Mouse (Mus musculus) frontal cortex, adult 2 months (tissue): Measurements from ENCODE around the gene Nudt15. TPM values are rescaled to one million over a fixed set of nuclear protein-coding genes. Genes with fewer than 3 reads are reported as not detected.
"Not testable (repeated sequence)": the region's sequence is repeated elsewhere in the genome, so short reads cannot be mapped to it uniquely, and the experiment has no call there.

ENCODE experiments used
- DNase-seq, 2 experiments: peaks; one replicate each; pipeline ENCODE4 v3.0.0; 2022; ENCODE audit warnings: low spot score in 1 of 2; ENCODE audit errors: extremely low spot score in 1 of 2
- polyA plus RNA-seq: library from polyadenylated mRNA; depleted of rRNA; stranded (reverse); fragments of >200 nt; gene quantifications from 2 replicates; pipeline ENCODE4 v1.2.3, GENCODE M21; 2012; rRNA removed

The Nudt15 gene
- polyA plus RNA-seq, result 3.6 and 3.9 TPM in 2 replicates

GRCm38 (mm10) chr14:73548051-73548450, at the start of gene Nudt15:
Gene Nudt15, minus strand, starts transcription at chr14:73548242.
- DNase-seq, result no peak

GRCm38 (mm10) chr14:73592166-73592565, 44.1 kb upstream of the Nudt15 start:
- DNase-seq, result no peak

- DNase-seq, result no peak
These were observed 40.0 kb upstream of the Nudt15 start for GRCm38 (mm10) chr14:73588080-73588479.

GRCm38 (mm10) chr14:73576336-73576735, 28.3 kb upstream of the Nudt15 start:
- DNase-seq, result no peak

- DNase-seq, result no peak
These were observed 26.0 kb upstream of the Nudt15 start for GRCm38 (mm10) chr14:73574053-73574452.

- no peak for DNase-seq
These were observed 23.1 kb upstream of the Nudt15 start for GRCm38 (mm10) chr14:73571143-73571542.

GRCm38 (mm10) chr14:73569831-73570230, 21.8 kb upstream of the Nudt15 start:
- peak in 1 of 2 experiments; percentile 19 for DNase-seq

- DNase-seq, result no peak
These were observed 5.2 kb upstream of the Nudt15 start for GRCm38 (mm10) chr14:73553122-73553696.

- DNase-seq, result peak; percentile 77 to 96
These were observed 4.5 kb upstream of the Nudt15 start for GRCm38 (mm10) chr14:73552341-73553121.

- no peak for DNase-seq
These were observed 3.1 kb upstream of the Nudt15 start for GRCm38 (mm10) chr14:73551164-73551563.

GRCm38 (mm10) chr14:73550732-73551131, 2.7 kb upstream of the Nudt15 start:
- DNase-seq, result peak in 1 of 2 experiments; percentile 17

GRCm38 (mm10) chr14:73550291-73550690, 2.2 kb upstream of the Nudt15 start:
- no peak for DNase-seq

GRCm38 (mm10) chr14:73547034-73547433, 1.0 kb downstream of the Nudt15 start:
- no peak for DNase-seq

- no peak for DNase-seq
These were observed 4.3 kb downstream of the Nudt15 start for GRCm38 (mm10) chr14:73543781-73544180.

- DNase-seq, result no peak
These were observed 12.4 kb downstream of the Nudt15 start for GRCm38 (mm10) chr14:73535641-73536040.

- DNase-seq, result no peak
These were observed 14.1 kb downstream of the Nudt15 start for GRCm38 (mm10) chr14:73533755-73534465.

- not testable (repeated sequence) for DNase-seq
These were observed 19.4 kb downstream of the Nudt15 start for GRCm38 (mm10) chr14:73528661-73529060.

- peak; percentile 87 to 97 for DNase-seq
These were observed 23.1 kb downstream of the Nudt15 start, which contains the start of gene Sucla2 for GRCm38 (mm10) chr14:73524766-73525448. Gene Sucla2, plus strand, starts transcription at chr14:73525319.

- DNase-seq, result no peak
These were observed 23.9 kb downstream of the Nudt15 start for GRCm38 (mm10) chr14:73524136-73524535.

- peak; percentile 88 to 99 for DNase-seq
These were observed 38.1 kb downstream of the Nudt15 start, which contains the start of gene Med4 for GRCm38 (mm10) chr14:73509765-73510423. Gene Med4, plus strand, starts transcription at chr14:73510025.
